Comparison of ENCODE assay signal across 10 mouse cellular contexts in genomic region chr12:12877539-12877938, GRCm38 (mm10).
DNase-seq lines count a peak whose midpoint lies in the region; ATAC-seq lines count a peak whose summit lies in the region.
"Had no signal": no experiment of that assay in that cellular context is flagged by ENCODE, and none has a peak within 500 bp of the region (broad histone marks: within the 10 kb centered on the region; RNA-seq: fewer than 3 reads in every experiment).

No protein-coding gene starts in this region.

- DNase-seq in brain, adult 2 months (ENCODE audit: low read depth, low spot score), result peak; percentile 87
- DNase-seq in cerebellum, adult 11 months, result peak; percentile 59
- peak; percentile 22 for DNase-seq in forebrain, embryonic 10.5 days (ENCODE audit: extremely low spot score, low spot score)
- DNase-seq in mesoderm, embryonic 11.5 days (ENCODE audit: low read depth, low spot score), result peak; percentile 34
- DNase-seq in urinary bladder, adult 18-20 months (ENCODE audit: low spot score in 2 of 2), result no peak
- DNase-seq: heart, adult 18-20 months; thymus, postnatal 25 days had no signal

- peak overlapping the region; percentile 82 for H3K27ac ChIP-seq in forebrain, embryonic 10.5 days
- no peak overlapping the region for H3K27ac ChIP-seq in heart, embryonic 11.5 days (ENCODE audit: low read depth, low read length)
- H3K27ac ChIP-seq: embryonic facial prominence, embryonic 12.5 days had no signal

- H3K4me1 ChIP-seq in forebrain, embryonic 10.5 days, result peaks cover 34% of the 10 kb centered on the region
- no peaks in the 10 kb centered on the region for H3K4me1 ChIP-seq in heart, embryonic 11.5 days (ENCODE audit: control insufficient read depth, insufficient read depth, low read length)
- H3K4me1 ChIP-seq: embryonic facial prominence, embryonic 12.5 days had no signal

- H3K27me3 ChIP-seq in forebrain, embryonic 10.5 days (ENCODE audit: poor library complexity, severe bottlenecking), result peaks cover 12% of the 10 kb centered on the region; the same call in 1 of the 2 replicates
- no peaks in the 10 kb centered on the region for H3K27me3 ChIP-seq in heart, embryonic 11.5 days (ENCODE audit: control insufficient read depth, insufficient read depth, low read length)
- H3K27me3 ChIP-seq: embryonic facial prominence, embryonic 12.5 days had no signal

- no peak overlapping the region for H3K9ac ChIP-seq in heart, embryonic 11.5 days (ENCODE audit: low read depth, low read length)
- H3K9ac ChIP-seq: embryonic facial prominence, embryonic 12.5 days had no signal

- WGBS in forebrain, embryonic 10.5 days, result 66% methylated on average over 5 of the region's 5 CpGs
- 71% methylated on average over 5 of the region's 5 CpGs for WGBS in heart, embryonic 11.5 days (ENCODE audit: insufficient replicate concordance)

- no peaks in the 10 kb centered on the region for H3K9me3 ChIP-seq in forebrain, embryonic 10.5 days
- H3K9me3 ChIP-seq in heart, embryonic 11.5 days (replicated peaks; ENCODE audit: control insufficient read depth, low read length), result no peaks in the 10 kb centered on the region
- H3K9me3 ChIP-seq: embryonic facial prominence, embryonic 12.5 days had no signal

- H3K36me3 ChIP-seq in forebrain, embryonic 10.5 days (replicated peaks), result no peaks in the 10 kb centered on the region
- no peaks in the 10 kb centered on the region for H3K36me3 ChIP-seq in heart, embryonic 11.5 days (ENCODE audit: control insufficient read depth, insufficient read depth, low read length)
- H3K36me3 ChIP-seq: embryonic facial prominence, embryonic 12.5 days had no signal

- ATAC-seq in heart, embryonic 11.5 days (replicated peaks; ENCODE audit: insufficient number of reproducible peaks, low FRiP score, low TSS enrichment), result no peak
- no peak for ATAC-seq in megakaryocyte progenitor cell, adult 5-6 weeks (replicated peaks; ENCODE audit: poor library complexity)

- no peak overlapping the region for H3K4me3 ChIP-seq in forebrain, embryonic 10.5 days
- H3K4me3 ChIP-seq in heart, embryonic 11.5 days (ENCODE audit: low read depth, low read length), result no peak overlapping the region
- H3K4me3 ChIP-seq: embryonic facial prominence, embryonic 12.5 days had no signal

- H3K4me2 ChIP-seq in heart, embryonic 11.5 days, result no peak overlapping the region
- H3K4me2 ChIP-seq: embryonic facial prominence, embryonic 12.5 days had no signal

Comparison
In these comparisons a context has a peak if more than half of its experiments do, and no peak if none do; other contexts are left out.
1. DNase-seq: peak in brain, adult 2 months (single experiment), cerebellum, adult 11 months (single experiment), forebrain, embryonic 10.5 days (single experiment) and mesoderm, embryonic 11.5 days (single experiment); none in urinary bladder, adult 18-20 months (0 of 2).